Mouse (Mus musculus) liver, embryonic 14.5 days (tissue): ENCODE data around the gene 1700016K19Rik.

Source experiments
- CTCF ChIP-seq: IDR thresholded peaks from 2 replicates; pipeline ENCODE4 v1.5.1; 2016; ENCODE audit warnings: antibody characterized with exemption, low read depth, control low read depth
- EP300 ChIP-seq: IDR thresholded peaks from 2 replicates; pipeline ENCODE4 v1.6.1; 2016; ENCODE audit warnings: antibody characterized with exemption, low read depth

DNA sequence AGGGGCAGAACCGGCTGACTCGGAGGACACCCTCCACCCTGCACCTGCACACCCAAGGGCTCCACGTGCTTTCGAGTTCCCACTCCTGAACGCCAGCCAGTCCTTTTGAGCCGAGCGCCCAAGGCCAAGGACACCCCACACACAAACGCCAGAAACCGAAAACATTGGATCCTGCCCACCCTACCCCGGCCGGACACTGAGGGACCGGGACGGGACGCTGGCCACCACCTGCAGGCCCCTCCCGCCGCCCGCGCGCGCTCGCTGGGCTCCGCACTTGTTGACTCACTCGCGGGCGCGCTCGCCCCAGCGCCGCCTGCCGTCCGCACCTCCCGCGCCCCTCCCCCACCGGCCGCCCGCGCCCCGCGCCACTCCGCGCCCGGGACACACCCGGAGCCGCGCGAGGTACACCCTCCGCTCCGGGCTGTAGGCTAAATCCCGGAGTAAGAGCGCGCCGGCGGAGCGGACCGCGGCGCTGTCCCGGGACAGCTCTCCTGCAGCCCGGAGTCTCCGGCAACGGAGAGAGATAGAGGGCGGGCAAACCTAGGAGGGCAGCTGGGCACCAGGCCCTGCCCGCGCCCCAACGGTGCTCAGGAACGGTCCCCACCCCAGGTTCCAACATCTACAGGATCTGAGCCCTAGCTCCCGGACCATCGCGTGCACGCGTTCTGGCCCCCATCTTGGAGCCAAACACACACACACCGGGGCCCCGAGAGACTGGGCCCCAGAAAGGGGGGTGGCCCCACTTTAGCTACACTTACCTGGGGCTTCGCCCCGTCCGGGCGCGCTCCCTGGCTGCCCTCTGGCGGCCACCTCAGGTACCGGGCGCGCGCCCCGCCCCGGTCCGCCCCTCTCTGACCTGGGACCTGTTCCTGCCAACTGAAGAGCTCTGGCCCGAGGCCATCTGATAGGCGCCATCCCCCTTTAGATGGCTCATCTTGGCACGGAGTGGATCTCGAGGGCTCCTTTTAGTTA, 33.0 kb upstream of the 1700016K19Rik start:
- TF ChIP-seq EP300, result no peak
- peak; percentile 58 for TF ChIP-seq CTCF
